ENCODE assay signal across 27 mouse cellular contexts in genomic region chr3:115821627-115822026, GRCm38 (mm10).
DNase-seq lines count a peak whose midpoint lies in the region; ATAC-seq lines count a peak whose summit lies in the region.
"Had no signal": no experiment of that assay in that cellular context is flagged by ENCODE, and none has a peak within 500 bp of the region (broad histone marks: within the 10 kb centered on the region; RNA-seq: fewer than 3 reads in every experiment).

No protein-coding gene starts in this region.

- H3K36me3 ChIP-seq in forebrain, embryonic 13.5 days (ENCODE audit: poor library complexity, severe bottlenecking), result no peaks in the 10 kb centered on the region
- H3K36me3 ChIP-seq: forebrain, embryonic 15.5 days; heart, embryonic 12.5 days; heart, embryonic 15.5 days; hindbrain, embryonic 10.5 days; hindbrain, embryonic 13.5 days had no signal

- no peak for ATAC-seq in erythroid progenitor cell, adult 5-6 weeks (replicated peaks; ENCODE audit: low FRiP score, poor library complexity, severe bottlenecking)
- ATAC-seq in forebrain, embryonic 13.5 days, result no peak
- ATAC-seq: activated CD4-positive, CD25-positive, alpha-beta regulatory T cell, adult 4 months; forebrain, embryonic 15.5 days; intestine, postnatal 0 days had no signal

- no peak overlapping the region for H3K4me2 ChIP-seq in forebrain, embryonic 13.5 days
- H3K4me2 ChIP-seq: forebrain, embryonic 15.5 days; heart, embryonic 15.5 days; hindbrain, embryonic 13.5 days had no signal

- H3K27ac ChIP-seq in forebrain, embryonic 13.5 days, result no peak overlapping the region
- H3K27ac ChIP-seq: forebrain, embryonic 15.5 days; heart, adult 2 months; hindbrain, embryonic 10.5 days; hindbrain, embryonic 13.5 days; hindbrain, postnatal 0 days had no signal

- peak; percentile 40 for DNase-seq in A20 (ENCODE audit: low read depth, low spot score)
- peak; percentile 35 for DNase-seq in CD4-positive, CD25-positive, alpha-beta regulatory T cell, adult 2 months (ENCODE audit: low read depth, low spot score)
- DNase-seq in induced T-regulatory cell, adult 2 months (ENCODE audit: low read depth), result peak; percentile 51
- DNase-seq in retina, embryonic 14.5 days (ENCODE audit: low spot score), result peak; percentile 22
- no peak for DNase-seq in gastrocnemius, adult 18-20 months (ENCODE audit: low spot score)
- DNase-seq: adrenal gland, adult 8-10 months; adrenal gland, postnatal 25 days; cerebellum, adult 11-12 months; cerebellum, adult 8-10 months; cerebellum, postnatal 10 days; cerebellum, postnatal 36 days; embryo, embryonic 11 days; gastrocnemius, postnatal 10 days; gastrocnemius, postnatal 36 days; heart, adult 2 months; heart, postnatal 10 days; heart, postnatal 36 days had no signal

- H3K27me3 ChIP-seq in forebrain, embryonic 13.5 days, result no peaks in the 10 kb centered on the region
- H3K27me3 ChIP-seq: forebrain, embryonic 15.5 days; heart, embryonic 12.5 days; heart, embryonic 15.5 days; hindbrain, embryonic 13.5 days had no signal

- H3K9ac ChIP-seq in forebrain, embryonic 13.5 days, result no peak overlapping the region
- H3K9ac ChIP-seq: forebrain, embryonic 15.5 days; heart, embryonic 12.5 days; heart, embryonic 15.5 days; hindbrain, embryonic 13.5 days had no signal

- no peaks in the 10 kb centered on the region for H3K4me1 ChIP-seq in forebrain, embryonic 13.5 days
- H3K4me1 ChIP-seq: hindbrain, embryonic 10.5 days; hindbrain, embryonic 13.5 days had no signal

- H3K9me3 ChIP-seq in forebrain, embryonic 13.5 days (replicated peaks), result no peaks in the 10 kb centered on the region
- H3K9me3 ChIP-seq: forebrain, embryonic 15.5 days; heart, embryonic 12.5 days; heart, embryonic 15.5 days; hindbrain, embryonic 10.5 days; hindbrain, embryonic 13.5 days had no signal

- no peak overlapping the region for H3K4me3 ChIP-seq in forebrain, embryonic 13.5 days
- H3K4me3 ChIP-seq: forebrain, embryonic 15.5 days; heart, adult 2 months; heart, embryonic 12.5 days; heart, embryonic 15.5 days; hindbrain, embryonic 10.5 days; hindbrain, embryonic 13.5 days had no signal

- 97% methylated on average over 2 of the region's 2 CpGs for WGBS in forebrain, embryonic 13.5 days
